Mouse (Mus musculus): Measurements from ENCODE around the gene Golm1.
"Not testable (repeated sequence)": the region's sequence is repeated elsewhere in the genome, so short reads cannot be mapped to it uniquely, and the experiment has no call there.

Gene Golm1

GRCm38 (mm10) chr13:59647484-59647883 lies 28.1 kb downstream of the Golm1 start:
- no peak for DNase-seq (ENCODE audit: low read depth)

GRCm38 (mm10) chr13:59646674-59647244 lies 28.9 kb downstream of the Golm1 start:
- no peak for DNase-seq (ENCODE audit: low read depth)

DNA sequence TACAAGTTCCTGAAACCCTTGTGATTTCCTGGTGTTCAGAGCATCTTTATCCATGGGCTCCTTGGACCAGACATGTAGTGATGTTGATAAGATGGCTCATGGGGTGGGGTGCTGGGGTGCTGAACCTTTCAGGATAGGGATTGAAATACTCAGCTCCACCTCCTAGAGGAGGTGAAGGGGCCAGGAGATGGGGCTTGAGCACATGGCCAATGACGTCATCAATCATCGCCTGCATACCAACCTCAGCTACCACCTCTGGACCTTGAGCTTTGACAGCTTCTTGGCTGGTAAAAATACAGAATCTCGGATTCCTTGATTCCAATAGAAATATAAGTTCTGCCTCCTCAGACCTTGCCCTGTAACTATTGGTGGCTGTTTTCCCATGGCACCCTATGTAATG lies 30.1 kb downstream of the Golm1 start:
- no peak for DNase-seq (ENCODE audit: low read depth)

GRCm38 (mm10) chr13:59642818-59643217 lies 32.8 kb downstream of the Golm1 start:
- DNase-seq (ENCODE audit: low read depth) = no peak

DNA sequence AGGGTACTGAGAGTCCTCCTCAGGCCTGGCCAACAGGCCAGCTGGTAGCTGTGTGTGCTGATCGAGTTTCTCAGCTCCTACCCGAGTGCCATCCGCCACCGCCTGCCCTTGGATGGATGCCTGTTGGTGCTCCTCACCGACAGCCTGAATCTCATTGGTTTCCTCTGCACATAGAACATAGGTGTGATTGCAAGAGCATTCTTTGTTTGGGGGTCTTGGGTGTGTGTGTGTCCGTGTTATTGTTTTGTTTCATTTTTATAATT lies 35.5 kb downstream of the Golm1 start:
- no peak for DNase-seq (ENCODE audit: low read depth)

DNA sequence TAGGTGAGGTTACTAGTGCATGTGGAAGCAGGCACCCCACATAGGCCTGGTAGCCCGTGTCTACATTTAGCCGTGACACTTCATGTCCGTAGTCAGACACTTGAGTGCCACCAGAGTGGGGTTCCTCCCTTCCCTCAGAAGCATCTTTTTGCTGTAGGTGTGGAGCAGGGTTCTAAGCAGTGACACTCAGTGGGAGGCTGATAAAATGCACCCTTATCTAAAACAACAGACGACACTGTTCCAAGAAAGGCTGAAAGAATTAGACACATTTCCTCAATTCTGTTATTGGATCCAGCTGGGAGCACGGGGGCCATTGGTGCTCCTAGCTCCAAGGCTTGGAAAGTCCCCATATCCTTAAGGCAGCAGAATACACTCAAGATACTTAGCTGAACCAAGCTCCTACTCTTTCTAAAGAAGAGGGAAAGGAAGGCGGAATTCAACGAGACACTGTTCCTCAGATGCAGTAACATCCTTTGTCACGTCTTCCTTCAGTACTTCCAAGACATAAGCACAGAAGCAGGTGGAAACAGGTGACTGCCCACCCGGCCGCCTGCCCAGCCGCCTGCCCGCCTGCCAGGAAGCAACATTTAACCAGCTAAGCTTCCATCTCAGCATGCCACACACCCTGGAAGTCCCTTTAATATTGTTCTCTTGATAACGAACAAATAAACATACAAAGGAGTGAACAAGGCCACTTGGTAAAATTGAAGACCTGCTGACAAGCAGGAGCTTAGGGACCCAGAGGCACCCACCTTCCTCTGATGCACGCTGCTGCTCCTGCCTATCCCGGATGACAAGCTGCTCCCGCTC lies 36.0 kb downstream of the Golm1 start:
- DNase-seq (ENCODE audit: low read depth) = no peak

DNA sequence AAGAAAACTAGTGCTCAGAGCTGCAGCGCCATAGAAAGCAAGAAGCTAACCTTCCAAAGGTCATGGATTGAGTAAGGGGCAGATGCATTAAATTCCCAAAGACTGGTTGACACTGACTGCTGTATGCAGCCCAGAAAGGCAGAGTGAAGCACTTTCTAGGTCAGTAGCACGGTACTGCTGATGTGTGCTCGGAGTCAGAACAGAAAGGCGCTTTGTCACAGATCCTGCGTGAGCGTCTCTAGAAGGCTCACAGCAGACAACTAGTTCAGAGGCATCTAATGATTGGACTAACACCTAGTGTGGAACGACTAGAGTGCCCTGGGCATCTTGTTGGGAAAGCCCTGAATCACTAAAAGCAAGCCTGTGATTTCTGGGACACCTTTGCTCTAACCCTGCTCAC lies 37.8 kb downstream of the Golm1 start:
- DNase-seq (ENCODE audit: low read depth) = no peak

GRCm38 (mm10) chr13:59634637-59635036 lies 41.0 kb downstream of the Golm1 start:
- DNase-seq (ENCODE audit: low read depth) = no peak

DNA sequence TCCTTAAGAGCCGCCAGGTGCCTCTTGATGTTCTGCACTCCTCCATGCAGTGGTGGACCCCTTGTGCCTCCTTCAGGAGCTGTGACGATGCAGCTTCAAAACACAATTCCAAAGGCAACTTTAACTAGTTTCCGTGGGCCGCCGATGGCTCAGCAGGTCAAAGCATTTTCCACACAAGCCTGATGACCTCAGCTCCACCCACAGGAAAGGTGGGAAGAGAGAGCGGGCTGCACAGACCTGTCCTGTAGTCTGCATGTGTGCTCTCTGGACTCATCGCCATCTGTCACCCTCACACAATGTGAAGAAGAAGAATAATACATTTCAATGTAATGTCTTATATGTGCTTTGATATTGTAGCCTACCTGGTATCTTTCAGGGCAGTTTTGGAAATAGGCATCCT lies 48.9 kb downstream of the Golm1 start:
- no peak for DNase-seq (ENCODE audit: low read depth)

GRCm38 (mm10) chr13:59624903-59625302 lies 50.7 kb downstream of the Golm1 start:
- DNase-seq (ENCODE audit: low read depth) = no peak

DNA sequence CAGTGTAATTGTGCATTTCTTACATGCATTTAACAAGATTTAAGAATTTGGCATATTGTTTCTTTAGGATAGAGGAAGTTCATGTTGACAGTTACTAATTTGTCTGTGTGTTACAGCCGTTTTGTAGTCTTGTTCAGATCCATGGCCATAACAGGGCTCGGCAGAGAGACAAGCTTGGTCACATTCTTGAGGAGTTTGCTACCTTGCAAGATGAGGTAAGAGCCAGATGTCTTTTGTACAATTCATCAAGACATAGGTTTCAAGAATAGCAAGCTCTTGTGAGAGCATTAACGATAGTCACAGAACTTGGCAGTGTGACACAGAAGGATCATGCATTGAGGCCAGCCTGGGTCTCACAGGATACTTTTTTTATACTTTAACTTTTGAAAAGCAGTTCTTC lies 51.2 kb downstream of the Golm1 start:
- no peak for DNase-seq (ENCODE audit: low read depth)

GRCm38 (mm10) chr13:59621643-59622489 lies 53.7 kb downstream of the Golm1 start:
- DNase-seq (ENCODE audit: low read depth) = no peak

DNA sequence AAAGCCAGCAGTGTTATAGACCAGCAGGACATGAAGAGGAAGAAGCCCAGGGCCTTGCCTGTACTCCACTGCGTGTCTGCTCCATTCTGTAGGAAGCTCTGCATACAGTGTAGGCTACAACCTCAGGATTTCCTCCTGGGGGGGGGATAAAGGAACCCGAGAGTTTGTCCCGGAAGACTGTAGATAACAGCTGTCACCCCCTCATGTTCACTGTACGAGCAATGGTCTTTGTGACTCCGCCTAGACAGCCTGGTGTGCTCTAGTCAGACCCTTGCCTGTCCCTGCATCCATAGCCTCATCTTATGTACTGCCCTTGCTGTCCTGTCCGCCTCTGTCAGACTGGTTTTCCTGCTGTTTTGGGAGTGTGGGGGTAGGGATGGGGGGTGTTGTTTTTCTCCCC lies 57.1 kb downstream of the Golm1 start:
- no peak for DNase-seq (ENCODE audit: low read depth)

DNA sequence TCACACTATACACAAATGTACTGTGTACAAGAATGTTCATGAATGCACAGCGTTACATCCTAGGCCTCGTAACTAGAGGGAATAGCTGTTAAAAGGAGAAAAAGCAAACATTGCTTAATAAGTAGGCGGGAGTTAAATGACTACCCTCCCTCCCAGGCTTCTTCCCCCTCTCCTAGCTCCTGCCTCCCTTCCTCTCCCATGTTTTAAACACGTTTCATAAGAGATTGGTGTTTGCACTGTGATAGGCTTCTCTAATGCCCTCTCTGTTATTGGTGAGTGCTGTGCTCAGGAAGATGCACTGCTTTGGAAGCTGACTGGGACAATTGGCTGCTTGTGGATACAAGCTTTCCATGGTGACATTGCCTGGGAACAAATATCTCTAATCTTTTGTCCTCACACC lies 60.1 kb downstream of the Golm1 start:
- DNase-seq (ENCODE audit: low read depth) = no peak

DNA sequence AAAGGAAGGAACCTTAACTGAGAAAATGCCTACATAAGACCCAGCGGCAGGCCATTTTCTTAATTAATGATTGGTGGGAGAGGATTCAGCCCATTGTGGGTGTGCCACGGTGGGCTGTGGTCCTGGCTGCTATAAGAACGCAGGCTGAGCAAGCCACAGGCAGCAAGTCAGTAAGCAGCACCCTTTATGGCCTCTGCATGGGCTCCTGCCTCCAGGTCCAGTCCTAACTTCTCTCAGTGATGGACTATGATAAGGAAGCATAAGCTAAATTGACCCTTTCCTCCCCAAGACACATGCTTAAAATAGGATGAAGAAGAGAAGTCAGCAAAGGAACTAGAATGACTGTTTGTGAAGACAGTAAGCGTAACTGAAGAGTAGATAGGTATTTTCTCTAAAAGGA lies 60.5 kb downstream of the Golm1 start:
- no peak for DNase-seq (ENCODE audit: low read depth)

GRCm38 (mm10) chr13:59613868-59614267 lies 61.7 kb downstream of the Golm1 start:
- DNase-seq (ENCODE audit: low read depth) = no peak

- DNase-seq (ENCODE audit: low read depth) = no peak
These were observed 65.2 kb downstream of the Golm1 start for GRCm38 (mm10) chr13:59610437-59610836.

- DNase-seq (ENCODE audit: low read depth) = no peak
These were observed 65.7 kb downstream of the Golm1 start for GRCm38 (mm10) chr13:59609885-59610284.

- no peak for DNase-seq (ENCODE audit: low read depth)
These were observed 70.2 kb downstream of the Golm1 start for GRCm38 (mm10) chr13:59605221-59605922.

DNA sequence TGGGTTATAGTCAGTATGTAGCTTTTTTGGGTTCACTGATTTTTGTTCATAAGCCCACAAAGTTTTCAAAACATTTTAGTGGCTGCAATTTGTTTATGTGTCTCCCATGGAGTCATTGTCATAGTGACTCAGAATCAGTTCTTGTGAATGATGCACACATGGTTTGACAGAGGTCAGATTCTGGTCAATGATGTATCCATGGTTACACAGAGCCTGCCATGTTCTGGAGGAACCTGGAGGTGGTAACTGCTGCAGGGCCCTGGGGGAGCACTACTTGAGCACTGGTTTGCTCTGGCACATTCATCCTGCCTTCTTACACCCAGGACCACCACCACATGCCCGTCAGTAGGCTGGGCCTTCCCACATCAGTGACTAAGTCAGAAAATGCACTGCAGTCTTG lies 71.1 kb downstream of the Golm1 start:
- no peak for DNase-seq (ENCODE audit: low read depth)

DNA sequence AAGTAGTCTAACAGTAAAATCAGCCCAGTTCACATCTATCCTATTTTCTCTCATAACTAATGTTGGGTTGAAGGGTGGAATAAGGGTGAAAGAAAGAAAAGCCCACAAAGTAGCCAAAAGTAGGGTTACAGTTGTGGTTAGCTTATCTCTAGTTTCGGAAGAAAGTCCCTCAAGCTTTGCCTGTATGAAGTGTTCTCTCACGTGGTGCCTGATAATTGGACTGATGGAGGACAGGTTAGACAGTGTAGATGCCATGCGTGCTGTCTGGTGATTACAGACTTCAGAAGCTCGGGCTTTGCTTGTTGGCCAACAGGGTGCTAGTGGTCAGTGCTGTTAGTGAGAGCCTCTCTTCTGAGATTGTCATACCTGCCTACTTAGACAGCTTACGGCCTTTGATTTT lies 72.5 kb downstream of the Golm1 start:
- DNase-seq (ENCODE audit: low read depth) = no peak

DNA sequence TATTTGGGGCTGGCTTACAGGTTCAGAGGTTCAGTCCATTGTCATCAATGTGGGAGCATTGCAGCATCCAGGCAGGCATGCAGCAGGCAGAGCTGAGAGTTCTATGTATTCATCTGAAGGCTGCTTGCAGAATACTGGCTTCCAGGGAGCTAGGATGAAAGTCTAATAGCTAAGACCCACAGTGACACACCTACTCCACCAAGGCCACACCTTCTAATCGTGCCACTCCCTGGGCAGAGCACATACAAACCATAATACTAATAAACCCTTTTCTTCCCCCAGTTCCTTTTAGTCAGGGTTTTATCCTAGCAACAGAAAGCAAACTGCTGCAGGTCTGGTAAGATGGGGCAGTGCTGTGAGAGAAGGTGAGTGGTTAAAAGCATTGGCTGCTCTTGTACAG lies 83.0 kb downstream of the Golm1 start:
- no peak for DNase-seq (ENCODE audit: low read depth)

DNA sequence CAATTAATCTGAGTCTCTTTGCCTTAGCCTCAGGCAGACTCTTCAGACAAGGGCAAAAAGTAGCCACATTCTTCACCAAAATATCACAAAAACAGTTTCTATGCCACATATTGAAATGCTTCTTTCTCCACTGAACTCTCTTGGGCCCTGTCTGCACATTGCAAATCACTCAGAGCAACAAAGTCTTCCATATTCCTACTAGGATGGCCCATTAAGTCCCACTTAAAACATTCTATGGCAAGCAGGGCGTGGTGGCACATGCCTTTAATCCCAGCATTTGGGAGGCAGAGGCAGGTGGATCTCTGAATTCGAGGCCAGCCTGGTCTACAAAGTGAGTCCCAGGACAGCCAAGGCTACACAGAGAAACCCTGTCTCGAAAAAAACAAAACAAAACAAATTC lies 83.6 kb downstream of the Golm1 start:
- not testable (repeated sequence) for DNase-seq (ENCODE audit: low read depth)

Data from induced T-regulatory cell, adult 2 months (primary cell).